Mouse (Mus musculus) lung, postnatal 14 days (tissue): ENCODE results near the gene Il2rb.
A peak's percentile ranks its signal among the peaks of the same experiment; 100 is the strongest.

ENCODE experiments used
- DNase-seq: peaks from one replicate; pipeline ENCODE4 v3.0.0; 2021

Gene Il2rb

GRCm38 (mm10) chr15:78494968-78495406 is at the start of gene Il2rb:
TSS of gene Il2rb (minus strand) at chr15:78495271.
- no peak for DNase-seq

GRCm38 (mm10) chr15:78544561-78545001 is 49.5 kb upstream of the Il2rb start, which contains the start of gene Sstr3:
TSS of gene Sstr3 (minus strand) at chr15:78544685.
- no peak for DNase-seq

- DNase-seq = no peak
Observed at GRCm38 (mm10) chr15:78544041-78544440, 49.0 kb upstream of the Il2rb start.

GRCm38 (mm10) chr15:78542767-78543303 is 47.8 kb upstream of the Il2rb start:
- DNase-seq = no peak

GRCm38 (mm10) chr15:78542098-78542766 is 47.2 kb upstream of the Il2rb start:
- DNase-seq = no peak

GRCm38 (mm10) chr15:78541606-78542005 is 46.5 kb upstream of the Il2rb start:
- no peak for DNase-seq

- DNase-seq = no peak
Observed at GRCm38 (mm10) chr15:78541036-78541435, 46.0 kb upstream of the Il2rb start.

GRCm38 (mm10) chr15:78535723-78536421 is 40.8 kb upstream of the Il2rb start:
- no peak for DNase-seq

- no peak for DNase-seq
Observed at GRCm38 (mm10) chr15:78533346-78533835, 38.3 kb upstream of the Il2rb start.

GRCm38 (mm10) chr15:78532566-78533345 is 37.7 kb upstream of the Il2rb start:
- peak; percentile 42 for DNase-seq

GRCm38 (mm10) chr15:78531901-78532469 is 36.9 kb upstream of the Il2rb start:
- DNase-seq = peak; percentile 99

GRCm38 (mm10) chr15:78531451-78531720 is 36.3 kb upstream of the Il2rb start:
- no peak for DNase-seq

- peak; percentile 62 for DNase-seq
Observed at GRCm38 (mm10) chr15:78530671-78531450, 35.8 kb upstream of the Il2rb start, which contains the start of gene C1qtnf6. TSS of gene C1qtnf6 (minus strand) at chr15:78531416.

- DNase-seq = no peak
Observed at GRCm38 (mm10) chr15:78530141-78530540, 35.1 kb upstream of the Il2rb start.

GRCm38 (mm10) chr15:78529428-78529990 is 34.4 kb upstream of the Il2rb start:
- DNase-seq = peak; percentile 69

GRCm38 (mm10) chr15:78528726-78529411 is 33.8 kb upstream of the Il2rb start:
- no peak for DNase-seq

- DNase-seq = peak; percentile 37
Observed at GRCm38 (mm10) chr15:78527973-78528372, 32.9 kb upstream of the Il2rb start.

GRCm38 (mm10) chr15:78524163-78524562 is 29.1 kb upstream of the Il2rb start:
- DNase-seq = no peak

GRCm38 (mm10) chr15:78521892-78522291 is 26.8 kb upstream of the Il2rb start:
- no peak for DNase-seq

- no peak for DNase-seq
Observed at GRCm38 (mm10) chr15:78521331-78521730, 26.3 kb upstream of the Il2rb start.
